In genomic region chr7:45405091-45406075, GRCm38 (mm10) we compare ENCODE assay signal across 8 mouse cellular contexts. TPM values are rescaled to one million over a fixed set of nuclear protein-coding genes. Genes with fewer than 3 reads are reported as not detected.
DNase-seq lines count a peak whose midpoint lies in the region; ATAC-seq and TF ChIP-seq lines count a peak whose summit lies in the region.

Kcna7 (plus strand) TSS chr7:45405653.

- no peak within 1 kb of the TSS for H3K4me3 ChIP-seq in C2C12 (ENCODE audit: insufficient read depth, poor library complexity, severe bottlenecking)
- no peak within 1 kb of the TSS for H3K4me3 ChIP-seq in bone marrow, adult 2 months (replicated peaks; ENCODE audit: control insufficient read depth, low read depth, low read length)
- H3K4me3 ChIP-seq in embryonic fibroblast, embryonic 13.5 days (ENCODE audit: insufficient read depth, low read length) = 0 out of 2 replicates have a peak within 1 kb of the TSS, but pooled peaks have one; percentile 11
- H3K4me3 ChIP-seq in heart, embryonic 12.5 days = peak within 1 kb of the TSS; percentile 47
- H3K4me3 ChIP-seq in kidney, embryonic 14.5 days (ENCODE audit: low read length) = peak within 1 kb of the TSS; percentile 40
- peak within 1 kb of the TSS; percentile 44 for H3K4me3 ChIP-seq in limb, embryonic 15.5 days
- H3K4me3 ChIP-seq in midbrain, embryonic 15.5 days = peak within 1 kb of the TSS; percentile 35

- H3K27me3 ChIP-seq in C2C12 (ENCODE audit: control insufficient read depth, insufficient read depth, insufficient read length) = peaks cover 31% of the 10 kb centered on the region
- H3K27me3 ChIP-seq in heart, embryonic 12.5 days (replicated peaks) = peaks cover 50% of the 10 kb centered on the region
- peaks cover 53% of the 10 kb centered on the region for H3K27me3 ChIP-seq in kidney, embryonic 14.5 days (ENCODE audit: control insufficient read depth, insufficient read depth, low read length)
- peaks cover 56% of the 10 kb centered on the region for H3K27me3 ChIP-seq in limb, embryonic 15.5 days
- H3K27me3 ChIP-seq in midbrain, embryonic 15.5 days (replicated peaks) = peaks cover 64% of the 10 kb centered on the region

- no peak within 1 kb of the TSS for H3K27ac ChIP-seq in bone marrow, adult 2 months (ENCODE audit: control insufficient read depth, insufficient read depth, low read depth, low read length, poor library complexity)
- H3K27ac ChIP-seq in embryonic fibroblast, embryonic 13.5 days (ENCODE audit: insufficient read depth, low read length) = no peak within 1 kb of the TSS
- no peak within 1 kb of the TSS for H3K27ac ChIP-seq in heart, embryonic 12.5 days (ENCODE audit: poor library complexity, severe bottlenecking)
- no peak within 1 kb of the TSS for H3K27ac ChIP-seq in kidney, embryonic 14.5 days (ENCODE audit: low read depth, low read length)
- no peak within 1 kb of the TSS for H3K27ac ChIP-seq in limb, embryonic 15.5 days
- no peak within 1 kb of the TSS for H3K27ac ChIP-seq in midbrain, embryonic 15.5 days

- DNase-seq in spleen, postnatal 4 days (ENCODE audit: low spot score in 2 of 2) = peak; percentile 77 to 93

- no peaks in the 10 kb centered on the region for H3K79me2 ChIP-seq in C2C12 (ENCODE audit: control insufficient read depth, insufficient read depth)

- H3K9me3 ChIP-seq in heart, embryonic 12.5 days (replicated peaks) = 0 out of 2 replicates have a peak, but pooled peaks cover 3% of the 10 kb centered on the region
- no peaks in the 10 kb centered on the region for H3K9me3 ChIP-seq in kidney, embryonic 14.5 days (ENCODE audit: control insufficient read depth, low read length)
- H3K9me3 ChIP-seq in limb, embryonic 15.5 days = no peaks in the 10 kb centered on the region
- no peaks in the 10 kb centered on the region for H3K9me3 ChIP-seq in midbrain, embryonic 15.5 days

- no peak for TF ChIP-seq POLR2A in bone marrow, adult 2 months (IDR thresholded peaks at IDR 0.05; ENCODE audit: borderline replicate concordance, control insufficient read depth, low read depth, low read length)
- TF ChIP-seq POLR2A in embryonic fibroblast, embryonic 13.5 days (IDR thresholded peaks at IDR 0.05; ENCODE audit: low read depth, low read length) = no peak

- peak within 1 kb of the TSS; percentile 85 for H3K4me2 ChIP-seq in heart, embryonic 12.5 days
- peak within 1 kb of the TSS; percentile 52 for H3K4me2 ChIP-seq in kidney, embryonic 14.5 days (replicated peaks; ENCODE audit: low read depth, low read length)
- H3K4me2 ChIP-seq in limb, embryonic 15.5 days = peak within 1 kb of the TSS; percentile 74
- H3K4me2 ChIP-seq in midbrain, embryonic 15.5 days = peak within 1 kb of the TSS; percentile 51

- peak within 1 kb of the TSS; percentile 65 for H3K9ac ChIP-seq in heart, embryonic 12.5 days
- peak within 1 kb of the TSS; percentile 34; the same call in 1 of the 2 replicates for H3K9ac ChIP-seq in kidney, embryonic 14.5 days (ENCODE audit: low read depth, low read length)
- H3K9ac ChIP-seq in limb, embryonic 15.5 days = peak within 1 kb of the TSS; percentile 20; the same call in 1 of the 2 replicates
- H3K9ac ChIP-seq in midbrain, embryonic 15.5 days = no peak within 1 kb of the TSS

- 8% methylated on average over 28 of the region's 28 CpGs for WGBS in bone marrow, adult 2 months
- 11% methylated on average over 28 of the region's 28 CpGs for WGBS in heart, embryonic 12.5 days
- WGBS in kidney, embryonic 14.5 days = 14% methylated on average over 28 of the region's 28 CpGs
- 11% methylated on average over 28 of the region's 28 CpGs for WGBS in limb, embryonic 15.5 days
- 11% methylated on average over 28 of the region's 28 CpGs for WGBS in midbrain, embryonic 15.5 days

- TF ChIP-seq CTCF in C2C12 (IDR thresholded peaks at IDR 0.05; ENCODE audit: control insufficient read depth, insufficient read depth, insufficient read length) = peak; percentile 64
- peak; percentile 90 for TF ChIP-seq CTCF in bone marrow, adult 2 months (IDR thresholded peaks at IDR 0.05; ENCODE audit: control insufficient read depth, insufficient read depth, low read length)
- peak; percentile 76 for TF ChIP-seq CTCF in embryonic fibroblast, embryonic 13.5 days (IDR thresholded peaks at IDR 0.05; ENCODE audit: borderline replicate concordance, insufficient read depth, low read length)

- no peaks in the 10 kb centered on the region for H3K79me3 ChIP-seq in C2C12 (ENCODE audit: low read depth)

- ATAC-seq in heart, embryonic 12.5 days (ENCODE audit: insufficient number of reproducible peaks, low FRiP score) = no peak
- ATAC-seq in kidney, embryonic 14.5 days (ENCODE audit: low FRiP score, low TSS enrichment) = no peak
- no peak for ATAC-seq in limb, embryonic 15.5 days (ENCODE audit: insufficient number of reproducible peaks, low FRiP score, low TSS enrichment, low read depth)
- ATAC-seq in midbrain, embryonic 15.5 days (replicated peaks) = no peak

- no peaks in the 10 kb centered on the region for H3K36me3 ChIP-seq in C2C12 (ENCODE audit: control insufficient read depth, insufficient read depth)
- no peaks in the 10 kb centered on the region for H3K36me3 ChIP-seq in heart, embryonic 12.5 days
- H3K36me3 ChIP-seq in kidney, embryonic 14.5 days (ENCODE audit: control insufficient read depth, insufficient read depth, low read length) = no peaks in the 10 kb centered on the region
- H3K36me3 ChIP-seq in limb, embryonic 15.5 days = no peaks in the 10 kb centered on the region
- no peaks in the 10 kb centered on the region for H3K36me3 ChIP-seq in midbrain, embryonic 15.5 days (replicated peaks)

- H3ac ChIP-seq in C2C12 (ENCODE audit: control insufficient read depth, insufficient read length, low read depth) = no peak within 1 kb of the TSS

- H3K4me1 ChIP-seq in bone marrow, adult 2 months (ENCODE audit: control insufficient read depth, insufficient read depth, low read length) = no peaks in the 10 kb centered on the region
- no peaks in the 10 kb centered on the region for H3K4me1 ChIP-seq in embryonic fibroblast, embryonic 13.5 days (ENCODE audit: control insufficient read depth, insufficient read depth, low read length)
- H3K4me1 ChIP-seq in heart, embryonic 12.5 days (replicated peaks) = peaks cover 12% of the 10 kb centered on the region; the same call in 1 of the 2 replicates
- H3K4me1 ChIP-seq in kidney, embryonic 14.5 days (ENCODE audit: control insufficient read depth, insufficient read depth, low read length) = peaks cover 8% of the 10 kb centered on the region; the same call in 1 of the 2 replicates
- peaks cover 17% of the 10 kb centered on the region for H3K4me1 ChIP-seq in limb, embryonic 15.5 days
- peaks cover 9% of the 10 kb centered on the region for H3K4me1 ChIP-seq in midbrain, embryonic 15.5 days

TF ChIP-seq in C2C12, 6 proteins besides CTCF, POLR2A, EP300 and RAD21:
- no peak for TF ChIP-seq CEBPB (IDR thresholded peaks at IDR 0.05; ENCODE audit: low read depth)
- TF ChIP-seq MYOD1 (IDR thresholded peaks at IDR 0.05; ENCODE audit: control insufficient read depth, insufficient read length, low read depth) = no peak
- TF ChIP-seq MYOG (IDR thresholded peaks at IDR 0.05; ENCODE audit: control insufficient read depth, extremely low read depth, insufficient read length) = no peak
- no peak for TF ChIP-seq USF1 (IDR thresholded peaks at IDR 0.05; ENCODE audit: low read depth)
- no peak for TF ChIP-seq FOSL1 (IDR thresholded peaks at IDR 0.05; ENCODE audit: insufficient read depth, low read length, poor library complexity, severe bottlenecking)
- no peak for TF ChIP-seq MAX (IDR thresholded peaks at IDR 0.05)

RNA-seq across cellular contexts. Expression of gene Kcna7, which starts in this region (rescaled TPM):
- polyA plus RNA-seq in C2C12 (2012; fragmentation: generic; extraction: Trizol) = 0.01 TPM
- not detected in 2 replicates for polyA plus RNA-seq in bone marrow, adult 2 months (2011; ENCODE audit: insufficient read depth, insufficient read length, low replicate concordance, missing spikeins)
- not detected in 2 replicates for polyA plus RNA-seq in embryonic fibroblast, embryonic 13.5 days (2011; ENCODE audit: insufficient read length, low read depth, missing spikeins)
- 0.41 and 0.52 TPM in 2 replicates for polyA plus RNA-seq in heart, embryonic 12.5 days (2016; fragmentation: Nextera tagmentation; extraction: Ambion mirVana)
- not detected in 2 replicates for polyA plus RNA-seq in kidney, embryonic 14.5 days (2014; fragmentation: Nextera tagmentation; extraction: Ambion mirVana)
- polyA plus RNA-seq in limb, embryonic 15.5 days (2015; fragmentation: Nextera tagmentation; extraction: Ambion mirVana) = 0.10 and 0.12 TPM in 2 replicates
- not detected in 2 replicates for polyA plus RNA-seq in midbrain, embryonic 15.5 days (2015; fragmentation: Nextera tagmentation; extraction: Ambion mirVana)

Comparison
In these comparisons a context has a peak if more than half of its experiments do, and no peak if none do; other contexts are left out.
1. H3K4me3 ChIP-seq: peak in embryonic fibroblast, embryonic 13.5 days (single experiment), heart, embryonic 12.5 days (single experiment), kidney, embryonic 14.5 days (single experiment), limb, embryonic 15.5 days (single experiment) and midbrain, embryonic 15.5 days (single experiment); none in C2C12 (single experiment) and bone marrow, adult 2 months (single experiment).
2. Peak in every context shown above with its lines, with median percentiles within 50 percentile points of each other: CTCF ChIP-seq and H3K4me2 ChIP-seq.